Mouse (Mus musculus): Measurements from ENCODE around the gene Kcnh2. TPM values are rescaled to one million over a fixed set of nuclear protein-coding genes. Genes with fewer than 3 reads are reported as not detected.
"Not testable (repeated sequence)": the region's sequence is repeated elsewhere in the genome, so short reads cannot be mapped to it uniquely, and the experiment has no call there.

Gene Kcnh2
- total RNA-seq (2015) (not detected in 2 replicates), total RNA-seq (2017) (0.12 TPM in 1 of 2 replicates, not detected in the other)

DNA sequence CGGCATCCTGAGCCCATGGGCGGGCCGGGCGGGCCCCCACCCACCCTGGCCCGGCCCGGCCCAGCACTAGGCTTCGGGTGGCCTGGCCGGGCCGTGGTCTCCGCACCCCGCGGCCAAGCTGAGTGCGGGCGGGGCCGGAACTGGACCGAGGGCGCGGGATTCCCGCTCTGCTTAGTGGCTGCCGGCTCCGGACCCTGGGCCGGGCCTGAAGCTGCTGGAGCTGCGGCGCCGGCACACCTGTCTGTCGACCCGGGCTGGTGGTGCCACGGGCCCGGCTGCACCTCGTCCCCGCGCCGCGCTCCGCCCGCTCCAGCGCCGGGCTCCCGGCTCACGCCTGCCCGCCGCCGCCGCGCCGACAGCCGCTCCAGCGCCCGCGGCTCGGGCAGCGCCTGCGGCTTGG is at the start of gene Kcnh2:
Gene Kcnh2, minus strand, starts transcription at position 327 of the 400 bp plus-strand sequence.
- ATAC-seq (replicated peaks; ENCODE audit: poor library complexity): no peak

GRCm38 (mm10) chr5:24400362-24400761 is 49.0 kb upstream of the Kcnh2 start:
- ATAC-seq (replicated peaks; ENCODE audit: poor library complexity): no peak

DNA sequence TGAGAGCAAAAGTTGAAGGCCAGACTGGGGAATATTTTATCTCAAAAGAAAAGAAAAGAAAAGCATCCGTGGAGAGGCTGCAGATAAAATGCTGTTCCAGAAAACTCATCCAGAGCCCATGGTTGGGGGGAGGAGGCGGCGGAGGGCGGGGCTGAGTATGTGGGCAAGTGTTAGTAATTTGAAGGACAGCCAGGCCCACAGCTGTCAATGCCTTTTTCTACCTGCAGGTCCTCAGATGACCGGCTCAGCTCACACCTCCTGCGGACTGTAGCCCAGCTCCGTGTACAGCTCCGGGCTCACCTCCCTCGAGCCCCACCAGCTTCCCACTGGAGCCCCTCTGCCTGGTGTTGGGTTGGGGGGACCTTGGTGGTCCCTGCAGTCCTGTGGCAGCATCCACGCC is 48.3 kb upstream of the Kcnh2 start:
- ATAC-seq (replicated peaks; ENCODE audit: poor library complexity): no peak

GRCm38 (mm10) chr5:24396254-24396653 is 44.9 kb upstream of the Kcnh2 start:
- not testable (repeated sequence) for ATAC-seq (replicated peaks; ENCODE audit: poor library complexity)

DNA sequence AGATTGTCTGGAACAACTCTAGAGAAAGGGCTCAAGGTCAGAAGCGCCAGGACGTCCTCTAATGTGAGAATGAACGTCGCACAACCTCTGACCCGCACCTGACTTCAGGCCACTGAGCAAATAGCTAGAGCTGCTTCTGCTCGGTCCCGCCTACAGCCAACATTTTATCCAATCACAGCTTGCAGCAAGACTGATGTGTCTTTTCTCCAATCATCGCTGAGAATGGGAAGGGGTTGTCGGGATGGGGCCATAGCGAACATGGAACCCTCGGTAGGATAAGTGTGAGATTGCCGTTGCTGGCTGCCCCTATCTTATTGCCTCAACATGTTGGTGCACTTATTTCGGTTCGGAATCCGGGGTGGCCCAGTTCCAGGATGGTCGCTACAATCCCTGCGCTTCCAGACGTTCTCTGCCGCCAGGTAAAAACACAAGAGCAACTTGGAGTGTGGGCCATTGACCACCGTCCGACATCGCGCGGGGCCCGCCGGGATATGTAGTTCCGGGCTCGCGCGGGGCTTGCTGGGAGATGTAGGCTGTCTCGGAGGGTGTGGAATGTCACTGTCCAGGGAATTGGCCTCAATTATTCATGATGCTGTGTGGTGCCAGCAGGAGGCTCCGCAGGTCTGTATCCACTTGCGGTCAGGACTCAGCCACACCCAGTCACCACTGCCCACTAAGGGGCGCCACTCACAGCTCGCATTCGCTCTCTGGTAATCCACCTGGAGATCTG is 42.9 kb upstream of the Kcnh2 start:
- ATAC-seq (replicated peaks; ENCODE audit: poor library complexity): peak; percentile 85

GRCm38 (mm10) chr5:24393392-24393997 is 42.1 kb upstream of the Kcnh2 start, which contains the start of gene Abcb8:
Gene Abcb8 (plus strand): TSS chr5:24393663.
- ATAC-seq (replicated peaks; ENCODE audit: poor library complexity): peak; percentile 63

- ATAC-seq (replicated peaks; ENCODE audit: poor library complexity): no peak
These were observed 41.3 kb upstream of the Kcnh2 start for GRCm38 (mm10) chr5:24392724-24393123.

DNA sequence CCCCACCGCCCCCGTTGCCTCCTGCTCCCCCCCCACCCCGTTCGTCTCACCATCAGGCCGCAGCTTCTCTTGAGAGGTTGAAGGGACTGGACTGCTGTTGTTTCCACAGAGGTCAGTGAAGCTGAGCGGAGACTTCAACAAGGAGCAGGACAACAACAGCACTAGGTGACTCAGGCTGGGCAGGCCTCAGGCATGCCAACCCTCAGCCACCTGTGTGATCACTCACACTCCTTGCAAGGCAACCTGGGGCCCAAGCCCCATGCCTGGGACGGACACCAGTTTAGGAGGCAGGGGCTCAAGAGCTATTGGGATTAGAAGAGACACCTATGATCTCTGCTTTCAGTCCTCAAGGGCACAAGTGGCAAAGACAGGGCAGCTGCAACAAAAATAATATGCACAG is 40.5 kb upstream of the Kcnh2 start, which contains the start of gene Atg9b:
Gene Atg9b, minus strand, starts transcription at position 280 of the 400 bp plus-strand sequence.
- ATAC-seq (replicated peaks; ENCODE audit: poor library complexity): no peak

- ATAC-seq (replicated peaks; ENCODE audit: poor library complexity): no peak
These were observed 38.2 kb upstream of the Kcnh2 start for GRCm38 (mm10) chr5:24389658-24390020.

DNA sequence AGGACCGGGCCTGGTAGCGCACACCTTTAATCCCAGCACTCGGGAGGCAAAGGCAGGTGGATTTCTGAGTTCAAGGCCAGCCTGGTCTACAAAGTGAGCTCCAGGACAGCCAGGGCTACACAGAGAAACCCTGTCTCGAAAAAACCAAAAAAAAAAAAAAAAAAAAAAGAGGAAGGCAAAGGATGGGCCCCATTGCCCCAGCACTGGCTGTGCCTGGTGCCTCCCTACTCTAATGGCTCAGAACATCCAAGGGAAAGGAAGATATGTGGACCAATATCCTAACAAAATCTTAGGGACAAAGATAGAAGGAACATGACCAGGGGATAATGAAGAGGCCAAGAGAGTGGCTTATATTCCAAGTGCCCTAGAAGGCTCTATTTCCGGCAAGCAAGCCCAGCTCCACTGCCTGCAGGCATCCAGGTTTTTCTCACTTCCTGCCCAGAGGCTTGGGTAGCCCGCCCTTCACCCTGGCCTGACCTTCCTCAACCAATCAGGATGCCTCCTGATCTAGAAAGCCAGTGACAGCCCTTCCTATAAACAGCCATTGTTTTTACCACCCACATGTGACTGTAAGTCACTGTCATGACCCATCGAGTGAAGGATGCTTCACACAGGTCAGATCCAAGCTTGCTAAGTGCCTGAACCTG is 37.7 kb upstream of the Kcnh2 start:
- peak; percentile 46 for ATAC-seq (replicated peaks; ENCODE audit: poor library complexity)

GRCm38 (mm10) chr5:24388246-24388915 is 37.0 kb upstream of the Kcnh2 start:
- ATAC-seq (replicated peaks; ENCODE audit: poor library complexity): no peak

- ATAC-seq (replicated peaks; ENCODE audit: poor library complexity): peak; percentile 12
These were observed 36.1 kb upstream of the Kcnh2 start for GRCm38 (mm10) chr5:24387264-24388241.

DNA sequence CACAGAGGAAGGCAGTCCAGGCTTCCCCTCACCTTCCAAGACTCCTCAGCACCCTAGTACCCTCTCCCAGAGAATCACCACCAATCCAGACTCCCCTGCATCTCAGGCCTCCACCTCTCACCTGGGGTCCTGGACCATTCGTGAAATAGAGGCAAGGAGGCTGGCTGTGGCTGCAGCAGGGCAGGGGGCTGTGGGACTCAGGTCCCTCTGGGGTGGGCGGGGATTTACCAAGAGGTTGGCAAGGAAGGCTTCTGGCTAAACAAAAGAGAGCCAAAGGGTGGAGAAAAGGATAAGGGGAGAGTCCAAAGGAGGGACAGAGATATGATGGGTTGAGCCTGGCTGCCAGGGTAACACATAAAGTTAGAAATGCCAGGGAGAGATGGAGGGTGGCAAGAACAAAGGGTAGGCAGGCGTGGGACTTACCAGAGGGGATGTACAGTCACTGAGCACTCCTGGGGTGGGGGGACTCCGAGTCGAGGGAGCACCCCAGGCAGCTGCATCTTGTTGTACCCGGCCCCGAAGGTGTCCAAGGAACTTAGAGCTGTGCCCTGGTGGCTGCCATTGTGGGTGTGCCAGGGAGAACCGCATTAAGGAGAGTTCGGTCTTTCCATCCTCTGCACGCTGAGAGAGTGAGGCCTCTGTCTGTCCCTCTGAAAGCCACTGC is 34.6 kb upstream of the Kcnh2 start:
- ATAC-seq (replicated peaks; ENCODE audit: poor library complexity): no peak

- no peak for ATAC-seq (replicated peaks; ENCODE audit: poor library complexity)
These were observed 34.0 kb upstream of the Kcnh2 start for GRCm38 (mm10) chr5:24385374-24385773.

DNA sequence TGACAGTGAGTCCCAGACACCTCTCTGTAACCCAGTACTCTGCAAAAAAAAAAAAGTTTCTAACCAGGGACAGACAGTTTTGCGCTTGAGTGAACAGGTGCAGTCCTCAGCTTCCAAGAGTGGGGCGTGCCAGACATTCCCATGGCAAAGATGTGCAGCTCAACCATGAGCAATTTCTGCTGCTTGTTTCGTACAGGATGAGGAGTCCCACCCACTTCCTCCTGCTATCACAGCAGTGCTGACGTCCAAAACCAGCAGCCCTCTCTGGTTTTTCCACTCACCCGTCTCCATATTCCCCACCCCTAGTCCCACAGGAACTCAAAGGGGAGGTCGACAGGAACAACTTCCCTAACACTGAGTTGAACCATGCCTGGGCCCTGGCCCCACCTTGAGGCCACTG is 33.0 kb upstream of the Kcnh2 start:
- ATAC-seq (replicated peaks; ENCODE audit: poor library complexity): peak; percentile 15

- peak; percentile 78 for ATAC-seq (replicated peaks; ENCODE audit: poor library complexity)
These were observed 31.8 kb upstream of the Kcnh2 start for GRCm38 (mm10) chr5:24383026-24383859.

DNA sequence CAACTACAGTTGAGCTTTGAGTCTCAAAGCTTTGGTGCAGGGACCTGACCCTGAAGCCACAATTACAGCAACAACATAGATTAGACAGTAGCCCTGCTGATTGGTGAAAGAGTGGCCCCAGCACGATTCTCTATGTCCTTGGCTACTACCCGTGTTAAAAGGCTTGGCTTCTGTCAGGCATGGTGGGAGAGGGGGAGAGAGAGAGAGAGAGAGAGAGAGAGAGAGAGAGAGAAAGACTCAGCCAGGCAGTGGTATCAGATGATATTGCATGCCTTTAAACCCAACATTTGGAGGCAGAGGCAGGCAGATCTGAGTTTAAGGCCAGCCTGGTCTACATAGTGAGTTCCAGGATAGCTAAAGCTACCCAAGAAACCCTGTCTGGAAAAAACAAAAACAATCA is 30.6 kb upstream of the Kcnh2 start:
- no peak for ATAC-seq (replicated peaks; ENCODE audit: poor library complexity)

GRCm38 (mm10) chr5:24381486-24381885 is 30.1 kb upstream of the Kcnh2 start:
- no peak for ATAC-seq (replicated peaks; ENCODE audit: poor library complexity)

GRCm38 (mm10) chr5:24380499-24380898 is 29.1 kb upstream of the Kcnh2 start:
- ATAC-seq (replicated peaks; ENCODE audit: poor library complexity): no peak

All from megakaryocyte progenitor cell, adult 5-6 weeks (primary cell).